Mouse (Mus musculus): ENCODE results near the gene Tsfm. TPM values are rescaled to one million over a fixed set of nuclear protein-coding genes. Genes with fewer than 3 reads are reported as not detected.

Tsfm gene
- polyA plus RNA-seq, 1 experiment from 2014 or later: 37.1 TPM

DNA sequence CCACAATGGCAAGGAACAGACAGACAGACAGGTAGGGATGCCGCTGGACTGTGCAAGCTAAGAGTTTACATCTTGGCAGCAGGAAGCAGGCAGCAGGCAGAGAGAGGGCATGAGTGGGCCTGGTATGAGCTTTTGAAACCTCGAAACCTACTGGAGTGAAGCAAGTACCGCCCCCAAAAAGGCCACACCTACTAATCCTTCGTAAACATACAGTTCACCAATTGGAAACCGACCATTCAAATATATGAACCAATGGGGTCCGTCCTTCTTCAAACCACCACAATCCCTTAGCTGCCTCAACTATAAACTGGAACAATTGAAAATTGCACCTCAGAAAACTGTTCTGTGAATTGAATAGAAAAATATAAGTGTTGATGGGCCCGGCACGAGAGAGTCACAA lies 66.8 kb downstream of the Tsfm start:
- Histone ChIP-seq H3K4me3 (ENCODE audit: low read depth, low read length) (no peak overlapping the region), H3K27ac (ENCODE audit: low read length) (no peak overlapping the region), H3K9ac (ENCODE audit: low read depth, low read length) (no peak overlapping the region), H3K4me2 (ENCODE audit: low read depth, low read length) (no peak overlapping the region), H3K4me1 (ENCODE audit: control insufficient read depth, low read depth, low read length) (peaks cover 16% of the 10 kb centered on the region), H3K36me3 (ENCODE audit: control insufficient read depth, insufficient read depth) (no peaks in the 10 kb centered on the region), H3K9me3 (replicated peaks; ENCODE audit: control insufficient read depth, low read length) (no peaks in the 10 kb centered on the region; the same call in 1 of the 2 replicates), H3K27me3 (ENCODE audit: control insufficient read depth, insufficient read depth, low read depth, low read length) (no peaks in the 10 kb centered on the region)
- ATAC-seq (ENCODE audit: low read depth): no peak
- WGBS (ENCODE audit: insufficient replicate concordance): 69% methylated on average over 8 of the region's 8 CpGs

GRCm38 (mm10) chr10:126962966-126963330 lies 67.7 kb downstream of the Tsfm start:
- 51% methylated on average over 6 of the region's 6 CpGs for WGBS (ENCODE audit: insufficient replicate concordance)
- H3K4me1 ChIP-seq (ENCODE audit: control insufficient read depth, low read depth, low read length): peaks cover 16% of the 10 kb centered on the region
- H3K36me3 ChIP-seq (ENCODE audit: control insufficient read depth, insufficient read depth): no peaks in the 10 kb centered on the region
- ATAC-seq (ENCODE audit: low read depth): no peak
- no peak overlapping the region for H3K4me2 ChIP-seq (ENCODE audit: low read depth, low read length)
- no peaks in the 10 kb centered on the region for H3K27me3 ChIP-seq (ENCODE audit: control insufficient read depth, insufficient read depth, low read depth, low read length)
- no peak overlapping the region for H3K4me3 ChIP-seq (ENCODE audit: low read depth, low read length)
- no peaks in the 10 kb centered on the region; the same call in 1 of the 2 replicates for H3K9me3 ChIP-seq (replicated peaks; ENCODE audit: control insufficient read depth, low read length)
- H3K9ac ChIP-seq (ENCODE audit: low read depth, low read length): no peak overlapping the region
- peak overlapping the region; percentile 14; the same call in 1 of the 2 replicates for H3K27ac ChIP-seq (ENCODE audit: low read length)

DNA sequence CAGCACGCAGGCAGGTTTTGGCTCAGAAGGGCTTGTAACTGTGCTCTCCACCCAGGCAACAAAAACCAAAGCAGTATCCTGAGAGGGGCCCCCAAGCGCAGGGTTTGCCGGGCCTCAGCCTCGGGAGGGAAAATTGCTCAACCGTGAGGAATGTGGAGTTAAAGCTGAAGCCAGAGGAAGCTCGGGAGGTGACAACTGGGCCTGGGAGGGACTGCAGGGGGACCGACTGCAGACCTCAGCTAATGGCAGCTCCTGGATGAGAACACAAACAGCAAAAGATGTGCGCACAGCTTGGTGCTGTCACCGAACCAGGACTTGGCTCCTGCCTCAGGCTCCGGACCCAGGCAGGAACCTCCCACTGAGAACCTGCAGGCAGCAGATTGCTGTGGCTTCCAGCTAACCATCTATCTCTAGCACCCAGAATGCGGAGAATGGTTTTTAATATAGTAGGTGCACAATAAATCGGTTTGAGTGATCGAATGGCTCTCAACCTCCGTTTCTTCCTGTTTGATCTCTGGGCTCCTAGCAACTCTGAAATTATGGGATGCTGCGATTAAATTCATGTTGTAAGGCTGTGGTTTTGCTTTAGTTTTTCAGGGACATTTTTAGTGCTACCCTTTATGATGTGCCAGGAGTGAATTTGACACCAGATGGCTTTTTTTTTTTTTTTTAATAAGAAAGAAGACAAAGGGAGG lies 68.2 kb downstream of the Tsfm start:
- peak; percentile 35 for ATAC-seq (ENCODE audit: low read depth)
- H3K9ac ChIP-seq (ENCODE audit: low read depth, low read length): no peak overlapping the region
- H3K27ac ChIP-seq (ENCODE audit: low read length): peak overlapping the region; percentile 26
- no peak overlapping the region for H3K4me3 ChIP-seq (ENCODE audit: low read depth, low read length)
- H3K36me3 ChIP-seq (ENCODE audit: control insufficient read depth, insufficient read depth): no peaks in the 10 kb centered on the region
- H3K9me3 ChIP-seq (replicated peaks; ENCODE audit: control insufficient read depth, low read length): no peaks in the 10 kb centered on the region; the same call in 1 of the 2 replicates
- 0 out of 2 replicates have a peak overlapping the region, but pooled peaks have one; percentile 15 for H3K4me2 ChIP-seq (ENCODE audit: low read depth, low read length)
- H3K27me3 ChIP-seq (ENCODE audit: control insufficient read depth, insufficient read depth, low read depth, low read length): no peaks in the 10 kb centered on the region
- peaks cover 21% of the 10 kb centered on the region for H3K4me1 ChIP-seq (ENCODE audit: control insufficient read depth, low read depth, low read length)
- WGBS (ENCODE audit: insufficient replicate concordance): 28% methylated on average over 15 of the region's 15 CpGs

- peak overlapping the region; percentile 26 for H3K27ac ChIP-seq (ENCODE audit: low read length)
- peaks cover 21% of the 10 kb centered on the region for H3K4me1 ChIP-seq (ENCODE audit: control insufficient read depth, low read depth, low read length)
- no peak for ATAC-seq (ENCODE audit: low read depth)
- no peaks in the 10 kb centered on the region for H3K36me3 ChIP-seq (ENCODE audit: control insufficient read depth, insufficient read depth)
- no peaks in the 10 kb centered on the region; the same call in 1 of the 2 replicates for H3K9me3 ChIP-seq (replicated peaks; ENCODE audit: control insufficient read depth, low read length)
- no peak overlapping the region for H3K9ac ChIP-seq (ENCODE audit: low read depth, low read length)
- H3K4me3 ChIP-seq (ENCODE audit: low read depth, low read length): no peak overlapping the region
- no peaks in the 10 kb centered on the region for H3K27me3 ChIP-seq (ENCODE audit: control insufficient read depth, insufficient read depth, low read depth, low read length)
- H3K4me2 ChIP-seq (ENCODE audit: low read depth, low read length): 0 out of 2 replicates have a peak overlapping the region, but pooled peaks have one; percentile 15
- WGBS (ENCODE audit: insufficient replicate concordance): 63% methylated on average over 10 of the region's 10 CpGs
Observed at GRCm38 (mm10) chr10:126961757-126962156, 68.9 kb downstream of the Tsfm start.

MicroRNA genes within 50 kb of the gene (microRNA counts, 519-probe panel; counts per million panel counts)
- microRNA mmu-miR-26a: 2,274 counts per million, percentile 45 among the panel's probes with 10 or more counts
- microRNA mmu-miR-546: 60.7 counts per million

Small RNA genes lying within 50 kb of the gene (microRNA-seq; reads per million reads assigned to microRNA genes)
- gene Mir26a-2 (56.6 reads per million, percentile 49 among the genes with 10 or more reads in this experiment), gene Mir546 (not detected)

Other genes starting within 250 kb of the Tsfm start
- 5.5 and 6.0 TPM in 2 replicates for gene Atp23, start 129.5 kb downstream of the Tsfm start, polyA plus RNA-seq (2015; fragmentation: Nextera tagmentation; extraction: Ambion mirVana)
- 11.1 and 12.2 TPM in 2 replicates for gene Ctdsp2, start 52.1 kb downstream of the Tsfm start, polyA plus RNA-seq (2015; fragmentation: Nextera tagmentation; extraction: Ambion mirVana)
- gene Avil, start 30.1 kb downstream of the Tsfm start, polyA plus RNA-seq (2015; fragmentation: Nextera tagmentation; extraction: Ambion mirVana): 0.09 TPM in 1 of 2 replicates, not detected in the other
- gene Mettl1, start 10.6 kb upstream of the Tsfm start, polyA plus RNA-seq (2015; fragmentation: Nextera tagmentation; extraction: Ambion mirVana): 13.4 and 13.5 TPM in 2 replicates
- 0.09 and 0.21 TPM in 2 replicates for gene Eef1akmt3, start 10.7 kb upstream of the Tsfm start, polyA plus RNA-seq (2015; fragmentation: Nextera tagmentation; extraction: Ambion mirVana)
- gene Cyp27b1, start 17.4 kb upstream of the Tsfm start, polyA plus RNA-seq (2015; fragmentation: Nextera tagmentation; extraction: Ambion mirVana): 0.04 TPM in 1 of 2 replicates, not detected in the other
- gene March9, start 29.3 kb upstream of the Tsfm start, polyA plus RNA-seq (2015; fragmentation: Nextera tagmentation; extraction: Ambion mirVana): not detected in 2 replicates
- 293 and 317 TPM in 2 replicates for gene Cdk4, start 32.7 kb upstream of the Tsfm start, polyA plus RNA-seq (2015; fragmentation: Nextera tagmentation; extraction: Ambion mirVana)
- gene Tspan31, start 39.4 kb upstream of the Tsfm start, polyA plus RNA-seq (2015; fragmentation: Nextera tagmentation; extraction: Ambion mirVana): 87.4 and 96.7 TPM in 2 replicates
- 0.71 and 1.2 TPM in 2 replicates for gene Agap2, start 44.4 kb upstream of the Tsfm start, polyA plus RNA-seq (2015; fragmentation: Nextera tagmentation; extraction: Ambion mirVana)
- gene Os9, start 90.3 kb upstream of the Tsfm start, polyA plus RNA-seq (2015; fragmentation: Nextera tagmentation; extraction: Ambion mirVana): 58.9 and 65.6 TPM in 2 replicates
- 18.7 and 24.3 TPM in 2 replicates for gene B4galnt1, start 134.4 kb upstream of the Tsfm start, polyA plus RNA-seq (2015; fragmentation: Nextera tagmentation; extraction: Ambion mirVana)
- 2.2 and 2.7 TPM in 2 replicates for gene Slc26a10, start 149.8 kb upstream of the Tsfm start, polyA plus RNA-seq (2015; fragmentation: Nextera tagmentation; extraction: Ambion mirVana)
- 4.8 and 5.7 TPM in 2 replicates for gene Arhgef25, start 159.2 kb upstream of the Tsfm start, polyA plus RNA-seq (2015; fragmentation: Nextera tagmentation; extraction: Ambion mirVana)
- 13.4 and 14.8 TPM in 2 replicates for gene Dtx3, start 164.9 kb upstream of the Tsfm start, polyA plus RNA-seq (2015; fragmentation: Nextera tagmentation; extraction: Ambion mirVana)
- 39.1 and 40.1 TPM in 2 replicates for gene Pip4k2c, start 180.7 kb upstream of the Tsfm start, polyA plus RNA-seq (2015; fragmentation: Nextera tagmentation; extraction: Ambion mirVana)
- gene Kif5a, start 232.5 kb upstream of the Tsfm start, polyA plus RNA-seq (2015; fragmentation: Nextera tagmentation; extraction: Ambion mirVana): 0.09 and 0.11 TPM in 2 replicates
- gene Dctn2, start 235.5 kb upstream of the Tsfm start, polyA plus RNA-seq (2015; fragmentation: Nextera tagmentation; extraction: Ambion mirVana): 65.9 TPM in 2 replicates

All from liver, embryonic 16.5 days (tissue).